Mouse (Mus musculus): Measurements from ENCODE around the gene Ppp1r12b. TPM values are rescaled to one million over a fixed set of nuclear protein-coding genes. Genes with fewer than 3 reads are reported as not detected.

The Ppp1r12b gene
- polyA plus RNA-seq, 1 experiment, result 10.4 TPM

- H3K4me1 ChIP-seq (ENCODE audit: control insufficient read depth, insufficient read depth, insufficient read length, low read length), result no peaks in the 10 kb centered on the region
- no peak overlapping the region for H3K27ac ChIP-seq (ENCODE audit: insufficient read depth, low read depth, low read length)
- H3K27me3 ChIP-seq (ENCODE audit: control insufficient read depth, insufficient read depth, low read length), result no peaks in the 10 kb centered on the region
- WGBS, result 89% methylated on average over 2 of the region's 2 CpGs
- TF ChIP-seq CTCF (IDR thresholded peaks at IDR 0.05; ENCODE audit: extremely low read depth, insufficient read length, insufficient replicate concordance, low read depth, low read length) (no peak), POLR2A (IDR thresholded peaks at IDR 0.05; ENCODE audit: low read depth, low read length) (no peak)
- H3K4me3 ChIP-seq (ENCODE audit: low read depth, low read length), result no peak overlapping the region
- H3K36me3 ChIP-seq (ENCODE audit: control insufficient read depth, insufficient read depth, low read length), result peaks cover under 1% of the 10 kb centered on the region; the same call in 1 of the 2 replicates
These were observed 12.8 kb downstream of the Ppp1r12b start for GRCm38 (mm10) chr1:134942898-134943297.

GRCm38 (mm10) chr1:134940863-134941262, 14.9 kb downstream of the Ppp1r12b start:
- Histone ChIP-seq H3K4me1 (ENCODE audit: control insufficient read depth, insufficient read depth, insufficient read length, low read length) (no peaks in the 10 kb centered on the region), H3K27me3 (ENCODE audit: control insufficient read depth, insufficient read depth, low read length) (no peaks in the 10 kb centered on the region)
- 45% methylated on average over 4 of the region's 4 CpGs for WGBS

GRCm38 (mm10) chr1:134938233-134938632, 17.5 kb downstream of the Ppp1r12b start:
- no peak overlapping the region for H3K4me3 ChIP-seq (ENCODE audit: low read depth, low read length)
- H3K27me3 ChIP-seq (ENCODE audit: control insufficient read depth, insufficient read depth, low read length), result no peaks in the 10 kb centered on the region
- H3K4me1 ChIP-seq (ENCODE audit: control insufficient read depth, insufficient read depth, insufficient read length, low read length), result no peaks in the 10 kb centered on the region
- TF ChIP-seq CTCF (IDR thresholded peaks at IDR 0.05; ENCODE audit: extremely low read depth, insufficient read length, insufficient replicate concordance, low read depth, low read length), result no peak
- TF ChIP-seq POLR2A (IDR thresholded peaks at IDR 0.05; ENCODE audit: low read depth, low read length), result no peak
- H3K36me3 ChIP-seq (ENCODE audit: control insufficient read depth, insufficient read depth, low read length), result no peaks in the 10 kb centered on the region
- H3K27ac ChIP-seq (ENCODE audit: insufficient read depth, low read depth, low read length), result no peak overlapping the region
- WGBS, result 80% methylated on average over 1 of the region's 1 CpGs

More at GRCm38 (mm10) chr1:134940863-134941262, 14.9 kb downstream of the Ppp1r12b start:
- TF ChIP-seq POLR2A (IDR thresholded peaks at IDR 0.05; ENCODE audit: low read depth, low read length) (no peak), CTCF (IDR thresholded peaks at IDR 0.05; ENCODE audit: extremely low read depth, insufficient read length, insufficient replicate concordance, low read depth, low read length) (no peak)
- no peaks in the 10 kb centered on the region for H3K36me3 ChIP-seq (ENCODE audit: control insufficient read depth, insufficient read depth, low read length)
- no peak overlapping the region for H3K4me3 ChIP-seq (ENCODE audit: low read depth, low read length)
- no peak overlapping the region for H3K27ac ChIP-seq (ENCODE audit: insufficient read depth, low read depth, low read length)

- WGBS, result 86% methylated on average over 6 of the region's 6 CpGs
- TF ChIP-seq CTCF (IDR thresholded peaks at IDR 0.05; ENCODE audit: extremely low read depth, insufficient read length, insufficient replicate concordance, low read depth, low read length) (no peak), POLR2A (IDR thresholded peaks at IDR 0.05; ENCODE audit: low read depth, low read length) (no peak)
- Histone ChIP-seq H3K27me3 (ENCODE audit: control insufficient read depth, insufficient read depth, low read length) (no peaks in the 10 kb centered on the region), H3K27ac (ENCODE audit: insufficient read depth, low read depth, low read length) (no peak overlapping the region), H3K36me3 (ENCODE audit: control insufficient read depth, insufficient read depth, low read length) (no peaks in the 10 kb centered on the region), H3K4me1 (ENCODE audit: control insufficient read depth, insufficient read depth, insufficient read length, low read length) (no peaks in the 10 kb centered on the region), H3K4me3 (ENCODE audit: low read depth, low read length) (no peak overlapping the region)
These were observed 19.4 kb downstream of the Ppp1r12b start for GRCm38 (mm10) chr1:134936335-134936734.

- Histone ChIP-seq H3K4me3 (ENCODE audit: low read depth, low read length) (no peak overlapping the region), H3K27me3 (ENCODE audit: control insufficient read depth, insufficient read depth, low read length) (no peaks in the 10 kb centered on the region), H3K36me3 (ENCODE audit: control insufficient read depth, insufficient read depth, low read length) (no peaks in the 10 kb centered on the region), H3K4me1 (ENCODE audit: control insufficient read depth, insufficient read depth, insufficient read length, low read length) (no peaks in the 10 kb centered on the region), H3K27ac (ENCODE audit: insufficient read depth, low read depth, low read length) (no peak overlapping the region)
- WGBS, result 72% methylated on average over 7 of the region's 7 CpGs
- TF ChIP-seq POLR2A (IDR thresholded peaks at IDR 0.05; ENCODE audit: low read depth, low read length), result no peak
These were observed 23.3 kb downstream of the Ppp1r12b start for GRCm38 (mm10) chr1:134932431-134932830.

- Histone ChIP-seq H3K4me3 (ENCODE audit: low read depth, low read length) (no peak overlapping the region), H3K27ac (ENCODE audit: insufficient read depth, low read depth, low read length) (no peak overlapping the region), H3K4me1 (ENCODE audit: control insufficient read depth, insufficient read depth, insufficient read length, low read length) (no peaks in the 10 kb centered on the region), H3K36me3 (ENCODE audit: control insufficient read depth, insufficient read depth, low read length) (no peaks in the 10 kb centered on the region), H3K27me3 (ENCODE audit: control insufficient read depth, insufficient read depth, low read length) (no peaks in the 10 kb centered on the region)
- no peak for TF ChIP-seq POLR2A (IDR thresholded peaks at IDR 0.05; ENCODE audit: low read depth, low read length)
- no peak for TF ChIP-seq CTCF (IDR thresholded peaks at IDR 0.05; ENCODE audit: extremely low read depth, insufficient read length, insufficient replicate concordance, low read depth, low read length)
- WGBS, result 87% methylated on average over 6 of the region's 6 CpGs
These were observed 36.7 kb downstream of the Ppp1r12b start for GRCm38 (mm10) chr1:134919010-134919409.

- Histone ChIP-seq H3K27ac (ENCODE audit: insufficient read depth, low read depth, low read length) (no peak overlapping the region), H3K27me3 (ENCODE audit: control insufficient read depth, insufficient read depth, low read length) (no peaks in the 10 kb centered on the region), H3K36me3 (ENCODE audit: control insufficient read depth, insufficient read depth, low read length) (no peaks in the 10 kb centered on the region), H3K4me3 (ENCODE audit: low read depth, low read length) (no peak overlapping the region), H3K4me1 (ENCODE audit: control insufficient read depth, insufficient read depth, insufficient read length, low read length) (no peaks in the 10 kb centered on the region)
- TF ChIP-seq CTCF (IDR thresholded peaks at IDR 0.05; ENCODE audit: extremely low read depth, insufficient read length, insufficient replicate concordance, low read depth, low read length), result no peak
- no peak for TF ChIP-seq POLR2A (IDR thresholded peaks at IDR 0.05; ENCODE audit: low read depth, low read length)
- 75% methylated on average over 4 of the region's 4 CpGs for WGBS
These were observed 40.3 kb downstream of the Ppp1r12b start for GRCm38 (mm10) chr1:134915421-134915820.

GRCm38 (mm10) chr1:134913535-134913934, 42.2 kb downstream of the Ppp1r12b start:
- H3K4me3 ChIP-seq (ENCODE audit: low read depth, low read length), result no peak overlapping the region
- 83% methylated on average over 4 of the region's 4 CpGs for WGBS

More at GRCm38 (mm10) chr1:134913535-134913934, 42.2 kb downstream of the Ppp1r12b start:
- Histone ChIP-seq H3K27me3 (ENCODE audit: control insufficient read depth, insufficient read depth, low read length) (no peaks in the 10 kb centered on the region), H3K27ac (ENCODE audit: insufficient read depth, low read depth, low read length) (no peak overlapping the region), H3K36me3 (ENCODE audit: control insufficient read depth, insufficient read depth, low read length) (no peaks in the 10 kb centered on the region), H3K4me1 (ENCODE audit: control insufficient read depth, insufficient read depth, insufficient read length, low read length) (no peaks in the 10 kb centered on the region)
- TF ChIP-seq POLR2A (IDR thresholded peaks at IDR 0.05; ENCODE audit: low read depth, low read length) (no peak), CTCF (IDR thresholded peaks at IDR 0.05; ENCODE audit: extremely low read depth, insufficient read length, insufficient replicate concordance, low read depth, low read length) (no peak)
